Mouse (Mus musculus) ES-E14 (cell line): Measurements from ENCODE around the gene Rufy1.

ENCODE experiments used
- CHD2 ChIP-seq: IDR thresholded peaks from 2 replicates; pipeline ENCODE4 v1.6.1; 2014; ENCODE audit warnings: mild to moderate bottlenecking, low read depth, low read length, inconsistent platforms
- MAFK ChIP-seq: IDR thresholded peaks from 2 replicates; pipeline ENCODE4 v1.6.1; 2014; ENCODE audit warnings: mild to moderate bottlenecking, low read depth, low read length, inconsistent platforms; ENCODE audit not compliant: insufficient read depth
- ZC3H11A ChIP-seq: IDR thresholded peaks from 2 replicates; pipeline ENCODE4 v1.6.1; 2012; ENCODE audit warnings: low read depth, mild to moderate bottlenecking, inconsistent platforms, low read length, borderline replicate concordance

GRCm38 (mm10) chr11:50421934-50422780 is 8.8 kb downstream of the Rufy1 start:
- TF ChIP-seq CHD2 (peak; percentile 53; the same call in 1 of the 2 replicates), ZC3H11A (no peak), MAFK (no peak)
